Comparison of ENCODE assay signal across 19 mouse cellular contexts in genomic region chr8:61230881-61231755, GRCm38 (mm10). TPM values are rescaled to one million over a fixed set of nuclear protein-coding genes. Genes with fewer than 3 reads are reported as not detected.
DNase-seq lines count a peak whose midpoint lies in the region; ATAC-seq and TF ChIP-seq lines count a peak whose summit lies in the region.
"Had no signal": no experiment of that assay in that cellular context is flagged by ENCODE, and none has a peak within 500 bp of the region (broad histone marks: within the 10 kb centered on the region; RNA-seq: fewer than 3 reads in every experiment).

No protein-coding gene starts in this region.

- H3K9ac ChIP-seq in lung, embryonic 16.5 days (ENCODE audit: low read length), result no peak overlapping the region
- H3K9ac ChIP-seq in CH12.LX (ENCODE audit: insufficient read depth, low read depth), result no peak overlapping the region
- H3K9ac ChIP-seq: embryonic facial prominence, embryonic 12.5 days; forebrain, embryonic 12.5 days; forebrain, postnatal 0 days; heart, embryonic 12.5 days; hindbrain, embryonic 15.5 days had no signal

- peak; percentile 36 for ATAC-seq in lung, embryonic 16.5 days (ENCODE audit: low read depth)
- no peak for ATAC-seq in frontal cortex, adult (ENCODE audit: low TSS enrichment)
- ATAC-seq: forebrain, postnatal 0 days; intestine, embryonic 16.5 days had no signal

- dilution Hi-C loops in CH12.LX (cut with MboI; ENCODE audit: extremely low pct_ligation_motif_present, extremely low pct_unique_long_range_greater_than_20kb, low sequenced_read_pairs), result no loop called here

- peaks cover 45% of the 10 kb centered on the region for H3K4me1 ChIP-seq in lung, embryonic 16.5 days (replicated peaks; ENCODE audit: control insufficient read depth, insufficient read depth, low read length)
- H3K4me1 ChIP-seq in CH12.LX (ENCODE audit: control insufficient read depth in 1 of 2, insufficient read depth in 2 of 2), result peaks cover 22 to 69% of the 10 kb centered on the region in 2 experiments

- DNase-seq in adrenal gland, adult 8-10 months, result peak; percentile 37
- no peak for DNase-seq in adrenal gland, postnatal 10 days
- no peak for DNase-seq in lung, postnatal 14 days
- DNase-seq in CH12.LX (ENCODE audit: extremely low read depth), result no peak
- peak; percentile 6 for DNase-seq in adrenal gland, postnatal 25 days
- DNase-seq: cerebellum, adult 11-12 months; cerebellum, adult 9-10 months; cerebellum, postnatal 25 days; forebrain, postnatal 0 days; gastrocnemius, postnatal 36 days; heart, adult 18-20 months; kidney, adult 2 months had no signal

- no peak for TF ChIP-seq RAD21 in CH12.LX (IDR thresholded peaks at IDR 0.05; ENCODE audit: low read depth, low read length)

- no peaks in the 10 kb centered on the region for H3K27me3 ChIP-seq in lung, embryonic 16.5 days (ENCODE audit: control insufficient read depth, insufficient read depth, low read depth, low read length)
- H3K27me3 ChIP-seq in CH12.LX (replicated peaks), result no peaks in the 10 kb centered on the region
- H3K27me3 ChIP-seq: embryonic facial prominence, embryonic 12.5 days; forebrain, embryonic 12.5 days; hindbrain, embryonic 15.5 days had no signal

- no peak for TF ChIP-seq EP300 in CH12.LX (IDR thresholded peaks at IDR 0.05; ENCODE audit: low read length)

- 78% methylated on average over 11 of the region's 11 CpGs for WGBS in lung, embryonic 16.5 days

- TF ChIP-seq POLR2A in CH12.LX (IDR thresholded peaks at IDR 0.05; ENCODE audit: low read depth, low read length), result no peak

- in situ Hi-C loops in CH12.LX (cut with MboI; ENCODE audit: low pct_ligation_motif_present, low pct_unique_long_range_greater_than_20kb, low sequenced_read_pairs), result no loop called here

- H3K36me3 ChIP-seq in lung, embryonic 16.5 days (ENCODE audit: control insufficient read depth, insufficient read depth, low read length), result no peaks in the 10 kb centered on the region; the same call in 1 of the 2 replicates
- peaks cover 3 to 54% of the 10 kb centered on the region in 2 experiments for H3K36me3 ChIP-seq in CH12.LX (replicated peaks in 1 of 2; ENCODE audit: control insufficient read depth in 1 of 2, insufficient read depth in 1 of 2, low read length in 1 of 2)
- H3K36me3 ChIP-seq: embryonic facial prominence, embryonic 12.5 days; hindbrain, embryonic 15.5 days had no signal

- no peak for TF ChIP-seq CTCF in CH12.LX (conservative IDR thresholded peaks at IDR 0.05 in 1 of 2, IDR thresholded peaks at IDR 0.05 in 1 of 2; ENCODE audit: low read depth in 2 of 2, low read length in 2 of 2)

- H3K4me2 ChIP-seq in lung, embryonic 16.5 days (ENCODE audit: low read depth, low read length), result no peak overlapping the region
- no peak overlapping the region; the same call in 1 of the 2 replicates for H3K4me2 ChIP-seq in CH12.LX (ENCODE audit: insufficient read depth, low read depth, poor library complexity, severe bottlenecking)
- H3K4me2 ChIP-seq: embryonic facial prominence, embryonic 12.5 days; forebrain, embryonic 12.5 days; heart, embryonic 12.5 days; hindbrain, embryonic 15.5 days had no signal

- no peak overlapping the region for H3K4me3 ChIP-seq in lung, embryonic 16.5 days (ENCODE audit: low read length)
- no peak overlapping the region for H3K4me3 ChIP-seq in CH12.LX (replicated peaks in 1 of 3; ENCODE audit: low read depth in 2 of 3, low read length in 2 of 3, poor library complexity in 1 of 3)
- H3K4me3 ChIP-seq: embryonic facial prominence, embryonic 12.5 days; forebrain, embryonic 12.5 days; heart, embryonic 12.5 days; hindbrain, embryonic 15.5 days had no signal

- H3K79me2 ChIP-seq in CH12.LX (replicated peaks; ENCODE audit: control insufficient read depth, extremely low read depth, insufficient read depth, poor library complexity, severe bottlenecking), result peaks cover 76% of the 10 kb centered on the region

- no peaks in the 10 kb centered on the region for H3K9me3 ChIP-seq in lung, embryonic 16.5 days (ENCODE audit: control insufficient read depth, low read length)
- H3K9me3 ChIP-seq in CH12.LX (replicated peaks; ENCODE audit: low read length), result no peaks in the 10 kb centered on the region
- H3K9me3 ChIP-seq: embryonic facial prominence, embryonic 12.5 days; forebrain, embryonic 12.5 days; heart, embryonic 12.5 days; hindbrain, embryonic 15.5 days had no signal

- H3K27ac ChIP-seq in lung, embryonic 16.5 days (ENCODE audit: low read length), result no peak overlapping the region
- no peak overlapping the region; the same call in 1 of the 2 replicates for H3K27ac ChIP-seq in CH12.LX (ENCODE audit: insufficient read depth, low read depth)
- H3K27ac ChIP-seq: embryonic facial prominence, embryonic 12.5 days; forebrain, embryonic 12.5 days; hindbrain, embryonic 15.5 days had no signal

TF ChIP-seq in CH12.LX, 34 proteins besides CTCF, POLR2A, EP300 and RAD21:
- TF ChIP-seq MAFK (IDR thresholded peaks at IDR 0.05; ENCODE audit: insufficient replicate concordance, low read length), result no peak
- 0 out of 2 replicates have a peak, but pooled peaks have one; percentile 32 for TF ChIP-seq TCF12 (IDR thresholded peaks at IDR 0.05; ENCODE audit: low read depth, low read length)
- TF ChIP-seq JUND (conservative IDR thresholded peaks at IDR 0.05; ENCODE audit: low read depth, low read length), result no peak
- TF ChIP-seq SIN3A (IDR thresholded peaks at IDR 0.05; ENCODE audit: low read length), result no peak
- TF ChIP-seq MXI1 (IDR thresholded peaks at IDR 0.05; ENCODE audit: low read depth, low read length), result peak; percentile 77; the same call in 1 of the 2 replicates
- TF ChIP-seq JUN (IDR thresholded peaks at IDR 0.05; ENCODE audit: insufficient read depth, low read depth, low read length), result no peak
- TF ChIP-seq HCFC1 (IDR thresholded peaks at IDR 0.05; ENCODE audit: low read depth, low read length), result no peak
- no peak for TF ChIP-seq CHD2 (IDR thresholded peaks at IDR 0.05; ENCODE audit: low read length)
- no peak for TF ChIP-seq NELFE (IDR thresholded peaks at IDR 0.05; ENCODE audit: low read depth, low read length)
- peak; percentile 61 for TF ChIP-seq USF1 (IDR thresholded peaks at IDR 0.05; ENCODE audit: low read depth, low read length)
- no peak for TF ChIP-seq PAX5 (IDR thresholded peaks at IDR 0.05; ENCODE audit: low read length)
- TF ChIP-seq POLR2AphosphoS2 (IDR thresholded peaks at IDR 0.05; ENCODE audit: low read depth, low read length), result no peak
- TF ChIP-seq MAX (IDR thresholded peaks at IDR 0.05; ENCODE audit: low read length), result peak; percentile 92
- TF ChIP-seq MAZ (IDR thresholded peaks at IDR 0.05; ENCODE audit: low read depth, low read length), result no peak
- no peak for TF ChIP-seq CHD1 (IDR thresholded peaks at IDR 0.05; ENCODE audit: low read depth, low read length)
- TF ChIP-seq BHLHE40 (IDR thresholded peaks at IDR 0.05; ENCODE audit: low read depth, low read length), result peak; percentile 75
- TF ChIP-seq USF2 (conservative IDR thresholded peaks at IDR 0.05; ENCODE audit: low read depth, low read length), result peak; percentile 45
- TF ChIP-seq UBTF (IDR thresholded peaks at IDR 0.05; ENCODE audit: low read depth, low read length), result no peak
- no peak for TF ChIP-seq ZKSCAN1 (IDR thresholded peaks at IDR 0.05; ENCODE audit: borderline replicate concordance, low read depth, low read length)
- no peak for TF ChIP-seq IRF4 (IDR thresholded peaks at IDR 0.05; ENCODE audit: low read depth, low read length)
- TF ChIP-seq RCOR1 (conservative IDR thresholded peaks at IDR 0.05; ENCODE audit: low read depth, low read length), result no peak
- TF ChIP-seq ZNF384 (IDR thresholded peaks at IDR 0.05; ENCODE audit: low read depth, low read length), result no peak
- TF ChIP-seq E2F4 (IDR thresholded peaks at IDR 0.05; ENCODE audit: insufficient replicate concordance, low read depth, low read length), result no peak
- TF ChIP-seq ETS1 (conservative IDR thresholded peaks at IDR 0.05; ENCODE audit: low read depth, low read length), result no peak
- TF ChIP-seq MEF2A (IDR thresholded peaks at IDR 0.05; ENCODE audit: borderline replicate concordance, low read depth, low read length), result peak; percentile 87
- TF ChIP-seq MYC (IDR thresholded peaks at IDR 0.05; ENCODE audit: low read depth, low read length), result peak; percentile 85
- no peak for TF ChIP-seq KAT2A (IDR thresholded peaks at IDR 0.05; ENCODE audit: insufficient replicate concordance, low read length)
- 0 out of 2 replicates have a peak, but pooled peaks have one; percentile 32 for TF ChIP-seq TBP (conservative IDR thresholded peaks at IDR 0.05; ENCODE audit: low read depth, low read length)
- TF ChIP-seq GABPA (IDR thresholded peaks at IDR 0.05; ENCODE audit: insufficient replicate concordance, low read depth, low read length), result no peak
- TF ChIP-seq NRF1 (IDR thresholded peaks at IDR 0.05; ENCODE audit: low read depth, low read length), result no peak
- TF ChIP-seq SMC3 (IDR thresholded peaks at IDR 0.05; ENCODE audit: low read depth, low read length), result no peak
- TF ChIP-seq ZMIZ1 (IDR thresholded peaks at IDR 0.05; ENCODE audit: low read depth, low read length), result no peak
- no peak for TF ChIP-seq ELF1 (IDR thresholded peaks at IDR 0.05; ENCODE audit: low read depth, low read length)
- no peak for TF ChIP-seq ZC3H11A (IDR thresholded peaks at IDR 0.05; ENCODE audit: low read depth, low read length)
TF ChIP-seq in CH12.LX: peak in this region for 9.

RNA-seq across cellular contexts. Expression of gene Sh3rf1, which starts 7.4 kb away (rescaled TPM):
- 10 to 100 TPM in 2 of 4 experiments, 1 to 10 TPM in 2; 8.7 to 13.5 (median 10.4) TPM for total RNA-seq in adrenal gland, adult 8-10 months (2022)
- 10 to 100 TPM; 10.1 to 10.4 TPM for total RNA-seq in adrenal gland, postnatal 10 days (2021)
- polyA plus RNA-seq in lung, embryonic 16.5 days (2015; fragmentation: Nextera tagmentation; extraction: Ambion mirVana), result 17.8 and 18.7 TPM in 2 replicates
- 8.1 and 10.6 TPM in 2 replicates for total RNA-seq in CH12.LX (2012; rRNA removed)
- 5.9 and 6.0 TPM in 2 replicates for total RNA-seq in CH12.LX (2014; rRNA removed)
- polyA plus RNA-seq in CH12.LX (2012; ENCODE audit: insufficient read length, low read depth), result 10.6 and 16.8 TPM in 2 replicates
- total RNA-seq in adrenal gland, postnatal 25 days (2021), result 10.6 and 13.0 TPM in 2 replicates

Comparison
In these comparisons a context has a peak if more than half of its experiments do, and no peak if none do; other contexts are left out.
1. DNase-seq: peak in adrenal gland, adult 8-10 months (single experiment) and adrenal gland, postnatal 25 days (single experiment); none in adrenal gland, postnatal 10 days (single experiment), lung, postnatal 14 days (single experiment) and CH12.LX (single experiment).